Mouse (Mus musculus): ENCODE data around the gene Slc37a2.

Slc37a2 gene

GRCm38 (mm10) chr9:37214327-37215060 is 41.0 kb downstream of the Slc37a2 start:
- DNase-seq (ENCODE audit: low spot score), result no peak

GRCm38 (mm10) chr9:37213060-37213738 is 42.3 kb downstream of the Slc37a2 start:
- no peak for DNase-seq (ENCODE audit: low spot score)

- DNase-seq (ENCODE audit: low spot score), result peak; percentile 92
Measured at GRCm38 (mm10) chr9:37207929-37208411, 47.6 kb downstream of the Slc37a2 start, which contains the start of gene Tmem218. Tmem218 (plus strand) TSS chr9:37208223.

GRCm38 (mm10) chr9:37203884-37204283 is 51.7 kb downstream of the Slc37a2 start:
- no peak for DNase-seq (ENCODE audit: low spot score)

GRCm38 (mm10) chr9:37200414-37200813 is 55.1 kb downstream of the Slc37a2 start:
- no peak for DNase-seq (ENCODE audit: low spot score)

GRCm38 (mm10) chr9:37197067-37197466 is 58.5 kb downstream of the Slc37a2 start:
- no peak for DNase-seq (ENCODE audit: low spot score)

- DNase-seq (ENCODE audit: low spot score), result no peak
Measured at GRCm38 (mm10) chr9:37188024-37188423, 67.5 kb downstream of the Slc37a2 start.

GRCm38 (mm10) chr9:37187407-37187806 is 68.1 kb downstream of the Slc37a2 start:
- no peak for DNase-seq (ENCODE audit: low spot score)

GRCm38 (mm10) chr9:37183176-37183575 is 72.4 kb downstream of the Slc37a2 start:
- no peak for DNase-seq (ENCODE audit: low spot score)

GRCm38 (mm10) chr9:37181596-37181995 is 73.9 kb downstream of the Slc37a2 start:
- no peak for DNase-seq (ENCODE audit: low spot score)

- no peak for DNase-seq (ENCODE audit: low spot score)
Measured at GRCm38 (mm10) chr9:37179596-37179995, 75.9 kb downstream of the Slc37a2 start.

GRCm38 (mm10) chr9:37178911-37179310 is 76.6 kb downstream of the Slc37a2 start:
- DNase-seq (ENCODE audit: low spot score), result no peak
